Comparison of ENCODE assay signal across 9 mouse cellular contexts in genomic region chr19:8724392-8724791, GRCm38 (mm10). TPM values are rescaled to one million over a fixed set of nuclear protein-coding genes. Genes with fewer than 3 reads are reported as not detected.
DNase-seq lines count a peak whose midpoint lies in the region; ATAC-seq and TF ChIP-seq lines count a peak whose summit lies in the region.
"Had no signal": no experiment of that assay in that cellular context is flagged by ENCODE, and none has a peak within 500 bp of the region (broad histone marks: within the 10 kb centered on the region; RNA-seq: fewer than 3 reads in every experiment).

No protein-coding gene starts in this region.

- TF ChIP-seq CTCF in G1E (IDR thresholded peaks at IDR 0.05; ENCODE audit: low read depth, low read length), result no peak

- DNase-seq in heart, adult 18-20 months, result no peak
- DNase-seq in G1E (ENCODE audit: low spot score), result no peak
- DNase-seq in hindbrain, embryonic 10.5 days (ENCODE audit: low spot score), result no peak
- no peak for DNase-seq in midbrain, embryonic 10.5 days (ENCODE audit: low spot score)
- DNase-seq in left cerebral cortex, postnatal 10 days (ENCODE audit: extremely low spot score in 1 of 2, low spot score in 2 of 2), result no peak
- DNase-seq in gastrocnemius, postnatal 36 days, result no peak

- no peaks in the 10 kb centered on the region for H3K27me3 ChIP-seq in heart, embryonic 14.5 days (ENCODE audit: control insufficient read depth, insufficient read depth, low read length)
- no peaks in the 10 kb centered on the region for H3K27me3 ChIP-seq in G1E (ENCODE audit: insufficient read depth, low read length)
- H3K27me3 ChIP-seq in hindbrain, embryonic 10.5 days (ENCODE audit: insufficient read depth, poor library complexity, severe bottlenecking), result no peaks in the 10 kb centered on the region
- H3K27me3 ChIP-seq in midbrain, embryonic 10.5 days (ENCODE audit: low read depth, poor library complexity, severe bottlenecking), result no peaks in the 10 kb centered on the region
- H3K27me3 ChIP-seq: Patski had no signal

- peak overlapping the region; percentile 79 for H3K4me2 ChIP-seq in heart, embryonic 14.5 days (ENCODE audit: low read length)

- WGBS in heart, embryonic 14.5 days, result 0% methylated on average over 2 of the region's 2 CpGs
- WGBS in hindbrain, embryonic 10.5 days, result 6% methylated on average over 2 of the region's 2 CpGs
- 3% methylated on average over 2 of the region's 2 CpGs for WGBS in midbrain, embryonic 10.5 days

- no peak for ATAC-seq in heart, embryonic 14.5 days (ENCODE audit: insufficient number of reproducible peaks, insufficient read depth, low FRiP score, low read depth)
- no peak for ATAC-seq in G1E (ENCODE audit: extremely low read depth, insufficient number of reproducible peaks, low FRiP score, poor library complexity, severe bottlenecking)
- no peak for ATAC-seq in frontal cortex, adult (ENCODE audit: low TSS enrichment)
- ATAC-seq: Patski had no signal

- H3K36me3 ChIP-seq in heart, embryonic 14.5 days (ENCODE audit: control insufficient read depth, insufficient read depth, low read length), result peaks cover 30% of the 10 kb centered on the region
- H3K36me3 ChIP-seq in G1E (replicated peaks), result peaks cover 45% of the 10 kb centered on the region
- peaks cover 32% of the 10 kb centered on the region for H3K36me3 ChIP-seq in hindbrain, embryonic 10.5 days
- peaks cover 31% of the 10 kb centered on the region for H3K36me3 ChIP-seq in midbrain, embryonic 10.5 days

- H3K9me3 ChIP-seq in heart, embryonic 14.5 days (ENCODE audit: control insufficient read depth, low read length), result no peaks in the 10 kb centered on the region
- no peaks in the 10 kb centered on the region for H3K9me3 ChIP-seq in G1E (replicated peaks)
- no peaks in the 10 kb centered on the region for H3K9me3 ChIP-seq in hindbrain, embryonic 10.5 days
- H3K9me3 ChIP-seq in midbrain, embryonic 10.5 days (replicated peaks), result no peaks in the 10 kb centered on the region

- peak overlapping the region; percentile 73 to 91; a peak in 3 of 4 replicates for H3K4me3 ChIP-seq in heart, embryonic 14.5 days (ENCODE audit: control insufficient read depth in 1 of 2, insufficient read depth in 1 of 2, low read depth in 1 of 2, low read length in 2 of 2)
- peak overlapping the region; percentile 89 for H3K4me3 ChIP-seq in G1E (ENCODE audit: low read depth, low read length)
- peak overlapping the region; percentile 72 for H3K4me3 ChIP-seq in hindbrain, embryonic 10.5 days
- peak overlapping the region; percentile 86 for H3K4me3 ChIP-seq in midbrain, embryonic 10.5 days

- H3K9ac ChIP-seq in heart, embryonic 14.5 days (ENCODE audit: low read length), result peak overlapping the region; percentile 95

- peak overlapping the region in 1 of 2 experiments; percentile 88; a peak in 1 of 4 replicates for H3K27ac ChIP-seq in heart, embryonic 14.5 days (replicated peaks in 1 of 2; ENCODE audit: control insufficient read depth in 1 of 2, insufficient read depth in 1 of 2, low read depth in 2 of 2, low read length in 2 of 2)
- peak overlapping the region; percentile 93 for H3K27ac ChIP-seq in hindbrain, embryonic 10.5 days
- peak overlapping the region; percentile 95 for H3K27ac ChIP-seq in midbrain, embryonic 10.5 days (replicated peaks)

- intact Hi-C loops in left cerebral cortex, postnatal 10 days (cut with DNase I), result no loop called here
- intact Hi-C loops in gastrocnemius, postnatal 36 days (cut with DNase I), result no loop called here

- H3K4me1 ChIP-seq in heart, embryonic 14.5 days (ENCODE audit: control insufficient read depth in 2 of 2, insufficient read depth in 2 of 2, low read length in 2 of 2), result peaks cover 2 to 29% of the 10 kb centered on the region in 2 experiments; a peak in 3 of 4 replicates
- H3K4me1 ChIP-seq in G1E (ENCODE audit: insufficient read depth, low read depth, low read length), result peaks cover 38% of the 10 kb centered on the region
- H3K4me1 ChIP-seq in hindbrain, embryonic 10.5 days (replicated peaks), result peaks cover 26% of the 10 kb centered on the region
- peaks cover 30% of the 10 kb centered on the region for H3K4me1 ChIP-seq in midbrain, embryonic 10.5 days

RNA-seq across cellular contexts. Expression of gene Slc3a2, which starts 1.2 kb away (rescaled TPM):
- polyA plus RNA-seq in heart, embryonic 14.5 days (2014; fragmentation: Nextera tagmentation; extraction: Ambion mirVana), result 62.2 and 65.7 TPM in 2 replicates
- total RNA-seq in heart, adult 18-20 months (2021), result 10 to 100 TPM; 42.4 to 48.1 TPM
- total RNA-seq in G1E (2014; fragmentation: Nextera tagmentation) (288 and 317 TPM in 2 replicates), G1E (2017) (217 and 282 TPM in 2 replicates)
- polyA plus RNA-seq in G1E (2012), result 232 and 240 TPM in 2 replicates
- 128 and 146 TPM in 2 replicates for polyA plus RNA-seq in hindbrain, embryonic 10.5 days (2016; fragmentation: Nextera tagmentation; extraction: Ambion mirVana)
- polyA plus RNA-seq in midbrain, embryonic 10.5 days (2016; fragmentation: Nextera tagmentation; extraction: Ambion mirVana), result 139 and 144 TPM in 2 replicates
- total RNA-seq in left cerebral cortex, postnatal 10 days (2021), result 100 to 1,000 TPM; 195 to 198 TPM
- total RNA-seq in gastrocnemius, postnatal 36 days (2021), result 10 to 100 TPM; 27.9 to 30.0 TPM

RNA-seq across cellular contexts. Expression of gene Wdr74, which starts 11.2 kb away (rescaled TPM):
- polyA plus RNA-seq in heart, embryonic 14.5 days (2014; fragmentation: Nextera tagmentation; extraction: Ambion mirVana), result 49.7 and 50.5 TPM in 2 replicates
- total RNA-seq in heart, adult 18-20 months (2021), result 10 to 100 TPM; 18.8 to 22.3 TPM
- total RNA-seq in G1E (2014; fragmentation: Nextera tagmentation), result 124 and 180 TPM in 2 replicates
- 75.0 and 135 TPM in 2 replicates for total RNA-seq in G1E (2017)
- polyA plus RNA-seq in G1E (2012), result 37.8 and 46.5 TPM in 2 replicates
- polyA plus RNA-seq in hindbrain, embryonic 10.5 days (2016; fragmentation: Nextera tagmentation; extraction: Ambion mirVana), result 112 and 115 TPM in 2 replicates
- polyA plus RNA-seq in midbrain, embryonic 10.5 days (2016; fragmentation: Nextera tagmentation; extraction: Ambion mirVana), result 105 and 121 TPM in 2 replicates
- 10 to 100 TPM; 47.3 to 47.4 TPM for total RNA-seq in left cerebral cortex, postnatal 10 days (2021)
- 10 to 100 TPM; 15.2 to 20.4 TPM for total RNA-seq in gastrocnemius, postnatal 36 days (2021)

RNA-seq across cellular contexts. Expression of gene 1700092M07Rik, which starts 16.1 kb away (rescaled TPM):
- 1.2 TPM in 1 of 2 replicates, not detected in the other for polyA plus RNA-seq in heart, embryonic 14.5 days (2014; fragmentation: Nextera tagmentation; extraction: Ambion mirVana)
- total RNA-seq in heart, adult 18-20 months (2021), result under 1 TPM in 1 of 2 experiments, not detected in 1; 0.72 TPM
- total RNA-seq in G1E (2014; fragmentation: Nextera tagmentation), result 2.5 and 5.3 TPM in 2 replicates
- total RNA-seq in G1E (2017), result 3.3 and 4.5 TPM in 2 replicates
- 0.81 and 0.99 TPM in 2 replicates for polyA plus RNA-seq in G1E (2012)
- 2.8 and 2.9 TPM in 2 replicates for polyA plus RNA-seq in hindbrain, embryonic 10.5 days (2016; fragmentation: Nextera tagmentation; extraction: Ambion mirVana)
- polyA plus RNA-seq in midbrain, embryonic 10.5 days (2016; fragmentation: Nextera tagmentation; extraction: Ambion mirVana), result 3.2 and 3.3 TPM in 2 replicates
- 1 to 10 TPM; 1.3 to 2.2 TPM for total RNA-seq in left cerebral cortex, postnatal 10 days (2021)
- total RNA-seq in gastrocnemius, postnatal 36 days (2021), result under 1 TPM in 1 of 2 experiments, not detected in 1; 0.66 TPM

RNA-seq across cellular contexts. Expression of gene Stx5a, which starts 16.8 kb away (rescaled TPM):
- 81.4 and 83.5 TPM in 2 replicates for polyA plus RNA-seq in heart, embryonic 14.5 days (2014; fragmentation: Nextera tagmentation; extraction: Ambion mirVana)
- 10 to 100 TPM; 21.3 to 27.1 TPM for total RNA-seq in heart, adult 18-20 months (2021)
- 61.1 and 84.0 TPM in 2 replicates for total RNA-seq in G1E (2014; fragmentation: Nextera tagmentation)
- total RNA-seq in G1E (2017), result 62.8 and 73.2 TPM in 2 replicates
- polyA plus RNA-seq in G1E (2012), result 12.9 and 13.2 TPM in 2 replicates
- polyA plus RNA-seq in hindbrain, embryonic 10.5 days (2016; fragmentation: Nextera tagmentation; extraction: Ambion mirVana), result 95.6 and 106 TPM in 2 replicates
- polyA plus RNA-seq in midbrain, embryonic 10.5 days (2016; fragmentation: Nextera tagmentation; extraction: Ambion mirVana), result 94.9 and 103 TPM in 2 replicates
- 10 to 100 TPM; 68.1 to 69.0 TPM for total RNA-seq in left cerebral cortex, postnatal 10 days (2021)
- total RNA-seq in gastrocnemius, postnatal 36 days (2021), result 10 to 100 TPM; 19.0 to 19.9 TPM

RNA-seq across cellular contexts. Expression of gene Nxf1, which starts 32.5 kb away (rescaled TPM):
- polyA plus RNA-seq in heart, embryonic 14.5 days (2014; fragmentation: Nextera tagmentation; extraction: Ambion mirVana), result 101 and 105 TPM in 2 replicates
- total RNA-seq in heart, adult 18-20 months (2021), result 10 to 100 TPM; 31.6 to 35.6 TPM
- total RNA-seq in G1E (2014; fragmentation: Nextera tagmentation) (445 and 456 TPM in 2 replicates), G1E (2017) (175 and 184 TPM in 2 replicates)
- polyA plus RNA-seq in G1E (2012), result 35.9 and 39.7 TPM in 2 replicates
- polyA plus RNA-seq in hindbrain, embryonic 10.5 days (2016; fragmentation: Nextera tagmentation; extraction: Ambion mirVana), result 233 and 249 TPM in 2 replicates
- polyA plus RNA-seq in midbrain, embryonic 10.5 days (2016; fragmentation: Nextera tagmentation; extraction: Ambion mirVana), result 253 and 282 TPM in 2 replicates
- 10 to 100 TPM; 72.7 to 76.2 TPM for total RNA-seq in left cerebral cortex, postnatal 10 days (2021)
- total RNA-seq in gastrocnemius, postnatal 36 days (2021), result 10 to 100 TPM; 24.1 to 32.9 TPM
